Mouse (Mus musculus) bone marrow macrophage, adult 2 months (primary cell): Measurements from ENCODE around the gene Cdc14b.

Source experiments
- CTCF ChIP-seq: IDR thresholded peaks from 2 replicates; pipeline ENCODE4 v1.5.1; 2012; ENCODE audit warnings: low read depth, mild to moderate bottlenecking, low read length, moderate library complexity
- POLR2A ChIP-seq: IDR thresholded peaks from 2 replicates; pipeline ENCODE4 v1.6.1; 2012; ENCODE audit warnings: mild to moderate bottlenecking, low read depth, low read length, borderline replicate concordance

DNA sequence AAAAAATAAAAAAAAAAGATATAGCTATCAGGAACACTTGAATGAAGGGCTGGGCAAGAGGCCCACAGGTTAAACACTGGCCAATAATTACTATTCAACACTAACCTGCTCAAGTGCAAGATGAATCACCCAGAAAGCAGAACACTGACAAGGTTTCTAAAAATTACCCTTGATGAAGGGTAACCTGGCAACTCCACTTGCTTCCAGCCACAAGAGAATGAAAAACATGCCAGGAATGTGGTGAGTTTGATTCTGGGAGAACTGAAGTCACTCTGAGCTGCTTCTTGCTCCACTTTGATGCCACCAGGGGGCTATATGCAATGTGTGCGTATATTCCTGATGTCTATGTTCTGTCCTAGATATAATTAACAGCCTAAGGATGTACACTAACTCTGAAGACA lies 119.9 kb downstream of the Cdc14b start:
- TF ChIP-seq CTCF = no peak
- TF ChIP-seq POLR2A = no peak
